Mouse (Mus musculus): ENCODE measurements around the gene Mark1.

- no peak for TF ChIP-seq POLR2A (IDR thresholded peaks at IDR 0.05; ENCODE audit: low read depth, low read length)
- no peak for TF ChIP-seq CTCF (conservative IDR thresholded peaks at IDR 0.05; ENCODE audit: insufficient read depth, insufficient read length, low read depth, low read length)
Measured at GRCm38 (mm10) chr1:184911861-184912260, 87.5 kb downstream of the Mark1 start.
